Mouse (Mus musculus) small intestine, adult 2 months (tissue): ENCODE measurements at regions not wholly inside any gene's neighbourhood (a gene's known extent, or its start where the extent isn't known, plus 50 kb on each side); places are given as distances from the start of the nearest gene placed in this dataset.

Experiments
- CTCF ChIP-seq: fragments of 200-500 bp; IDR thresholded peaks from 2 replicates; pipeline ENCODE4 v1.5.1; 2012; ENCODE audit warnings: low read depth, mild to moderate bottlenecking, control low read depth, inconsistent platforms, low read length, moderate library complexity, mixed read lengths; ENCODE audit not compliant: insufficient replicate concordance, insufficient read length; ENCODE audit errors: extremely low read depth
- POLR2A ChIP-seq: fragments of 200-500 bp; IDR thresholded peaks from 2 replicates; pipeline ENCODE4 v1.6.1; 2012; ENCODE audit warnings: low read depth, mild to moderate bottlenecking, control low read depth, inconsistent platforms, low read length, moderate library complexity

- TF ChIP-seq POLR2A (no peak), CTCF (no peak)
These were observed 111.9 kb upstream of the Lhx1 start for GRCm38 (mm10) chr11:84637268-84637667.
